ENCODE assay signal across 1 mouse cellular context in the genomic region with DNA sequence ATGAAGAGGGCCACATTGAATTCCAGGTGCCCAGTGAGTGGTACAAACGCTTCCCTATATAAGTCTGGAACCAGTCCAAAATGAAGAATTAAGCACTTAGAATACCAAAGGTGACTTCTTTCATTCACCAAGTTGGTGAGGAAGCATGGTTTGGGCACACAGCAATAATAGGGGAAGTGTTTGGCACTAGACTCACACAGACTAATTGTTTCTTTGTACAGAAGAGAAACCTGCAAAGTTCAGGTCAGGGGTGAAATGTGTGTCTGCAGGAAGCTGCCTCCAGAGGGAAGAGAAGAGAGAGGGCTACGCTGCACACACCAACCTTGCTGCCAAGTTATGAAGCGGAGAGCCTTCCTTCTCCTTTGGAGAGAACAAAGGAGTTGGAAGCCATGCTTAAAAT. TPM values are rescaled to one million over a fixed set of nuclear protein-coding genes. Genes with fewer than 3 reads are reported as not detected.
"Had no signal": no experiment of that assay in that cellular context is flagged by ENCODE, and none has a peak within 500 bp of the region (broad histone marks: within the 10 kb centered on the region; RNA-seq: fewer than 3 reads in every experiment).

No protein-coding gene starts in this region.

RNA-seq across cellular contexts. Expression of gene Glipr1l1, which starts 31.3 kb away (rescaled TPM):
- total RNA-seq: neutrophil, adult 5-6 weeks had no signal

RNA-seq across cellular contexts. Expression of gene Glipr1l2, which starts 54.5 kb away (rescaled TPM):
- total RNA-seq: neutrophil, adult 5-6 weeks had no signal
